13 mouse cellular contexts compared by ENCODE assay signal in the genomic region with DNA sequence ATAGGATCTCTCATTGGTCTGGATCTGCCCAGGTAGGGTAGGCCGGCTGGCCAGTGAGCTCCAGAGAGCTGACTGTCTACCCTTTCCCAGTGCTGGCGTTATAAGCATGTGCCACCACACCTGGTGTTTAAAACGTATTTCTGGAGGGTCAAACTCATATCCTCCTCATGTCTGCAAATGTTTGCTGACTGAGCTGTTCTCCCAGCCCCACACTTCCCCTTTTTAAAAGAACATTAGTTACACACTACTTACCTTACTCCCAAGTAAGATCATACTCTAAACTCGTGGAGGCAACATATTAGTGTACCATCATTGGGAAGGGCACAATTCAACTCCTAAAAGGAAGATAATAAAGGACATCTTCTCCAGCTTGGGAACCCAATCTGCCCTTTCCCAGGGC.
"Had no signal": no experiment of that assay in that cellular context is flagged by ENCODE, and none has a peak within 500 bp of the region (broad histone marks: within the 10 kb centered on the region; RNA-seq: fewer than 3 reads in every experiment).

No protein-coding gene starts in this region.

- ATAC-seq: intestine, embryonic 15.5 days; midbrain, embryonic 15.5 days had no signal

- DNase-seq: kidney, adult 18-20 months; kidney, postnatal 4 days; liver, embryonic 13.5 days; liver, postnatal 0 days; right cerebral cortex, postnatal 14 days; thymus, postnatal 4 days had no signal

- H3K36me3 ChIP-seq: intestine, embryonic 15.5 days; limb, embryonic 10.5 days; liver, embryonic 13.5 days; lung, embryonic 15.5 days; midbrain, embryonic 10.5 days; midbrain, embryonic 15.5 days; neural tube, embryonic 12.5 days had no signal

- H3K4me1 ChIP-seq: midbrain, embryonic 15.5 days had no signal

- H3K27me3 ChIP-seq: intestine, embryonic 15.5 days; liver, embryonic 13.5 days; lung, embryonic 15.5 days; midbrain, embryonic 15.5 days; neural tube, embryonic 12.5 days had no signal

- H3K9ac ChIP-seq: intestine, embryonic 15.5 days; liver, embryonic 13.5 days; liver, postnatal 0 days; lung, embryonic 15.5 days; midbrain, embryonic 15.5 days; neural tube, embryonic 12.5 days had no signal

- H3K4me3 ChIP-seq: intestine, embryonic 15.5 days; layer of hippocampus, adult 2 months; limb, embryonic 10.5 days; liver, embryonic 13.5 days; lung, embryonic 15.5 days; midbrain, embryonic 10.5 days; midbrain, embryonic 15.5 days; neural tube, embryonic 12.5 days had no signal

- H3K27ac ChIP-seq: intestine, embryonic 15.5 days; layer of hippocampus, adult 2 months; limb, embryonic 10.5 days; liver, embryonic 13.5 days; lung, embryonic 15.5 days; midbrain, embryonic 10.5 days; midbrain, embryonic 15.5 days; neural tube, embryonic 12.5 days had no signal

- H3K9me3 ChIP-seq: intestine, embryonic 15.5 days; limb, embryonic 10.5 days; liver, embryonic 13.5 days; lung, embryonic 15.5 days; midbrain, embryonic 10.5 days; midbrain, embryonic 15.5 days; neural tube, embryonic 12.5 days had no signal

- H3K4me2 ChIP-seq: intestine, embryonic 15.5 days; liver, embryonic 13.5 days; lung, embryonic 15.5 days; midbrain, embryonic 15.5 days; neural tube, embryonic 12.5 days had no signal
